Mouse (Mus musculus): ENCODE results near the gene Olfr470.

GRCm38 (mm10) chr7:107796500-107796899 lies 50.8 kb downstream of the Olfr470 start:
- TF ChIP-seq CTCF (IDR thresholded peaks at IDR 0.05; ENCODE audit: borderline replicate concordance, insufficient read depth, low read depth, low read length) = no peak
- TF ChIP-seq POLR2A (IDR thresholded peaks at IDR 0.05; ENCODE audit: borderline replicate concordance, insufficient read depth, low read length) = no peak

All from cerebellum, adult 2 months (tissue).